Mouse (Mus musculus) kidney, embryonic 14.5 days (tissue): ENCODE results near the gene Map3k7cl. TPM values are rescaled to one million over a fixed set of nuclear protein-coding genes. Genes with fewer than 3 reads are reported as not detected.

Experiments used
- ATAC-seq: fragments of 200-750 bp; cut with Nextera tagmentation; 2 replicates; pipeline ENCODE4 v1.8.0; 2017; ENCODE audit warnings: moderate number of reproducible peaks, mild to moderate bottlenecking, moderate TSS enrichment, moderate library complexity; ENCODE audit not compliant: low FRiP score, low TSS enrichment
- H3K27ac ChIP-seq: fragments of 300-500 bp; sonication (generic); 2 replicates; pipeline ENCODE4 v1.5.1; 2014; ENCODE audit warnings: low read depth, mild to moderate bottlenecking, low read length, moderate library complexity, mixed read lengths
- H3K27me3 ChIP-seq: fragments of 300-500 bp; sonication (generic); 2 replicates; pipeline ENCODE4 v1.6.1; 2014; ENCODE audit warnings: mild to moderate bottlenecking, low read length; ENCODE audit not compliant: control insufficient read depth, insufficient read depth
- H3K36me3 ChIP-seq: fragments of 300-500 bp; sonication (generic); 2 replicates; pipeline ENCODE4 v1.6.1; 2014; ENCODE audit warnings: low read length, mixed read lengths; ENCODE audit not compliant: control insufficient read depth, insufficient read depth
- H3K4me1 ChIP-seq: fragments of 300-500 bp; sonication (generic); 2 replicates; pipeline ENCODE4 v1.6.1; 2014; ENCODE audit warnings: low read length, mixed read lengths; ENCODE audit not compliant: control insufficient read depth, insufficient read depth
- H3K4me2 ChIP-seq: fragments of 300-500 bp; sonication (generic); replicated peaks from 2 replicates; pipeline ENCODE4 v1.6.1; 2014; ENCODE audit warnings: low read depth, mild to moderate bottlenecking, low read length
- H3K4me3 ChIP-seq: fragments of 300-500 bp; sonication (generic); 2 replicates; pipeline ENCODE4 v1.5.1; 2014; ENCODE audit warnings: mild to moderate bottlenecking, low read length
- H3K9ac ChIP-seq: fragments of 300-500 bp; sonication (generic); 2 replicates; pipeline ENCODE4 v1.6.1; 2014; ENCODE audit warnings: low read depth, mild to moderate bottlenecking, low read length, moderate library complexity
- H3K9me3 ChIP-seq: fragments of 300-500 bp; sonication (generic); 2 replicates; pipeline ENCODE4 v1.6.1; 2016; ENCODE audit warnings: low read length; ENCODE audit not compliant: control insufficient read depth
- WGBS: fragments of 180-500 bp; shearing (Covaris S2); extraction: QIAGEN DNeasy Blood & Tissue Kit; methylation state at CpG from one replicate; pipeline ENCODE4 v1.1.7; 2014; 5-methylcytosine and 5-hydroxymethylcytosine counted together
- polyA plus RNA-seq: library from polyadenylated mRNA; unstranded; fragments of >200 nt; fragmentation: Nextera tagmentation; extraction: Ambion mirVana; gene quantifications from 2 replicates; pipeline ENCODE4 v1.2.1, GENCODE M21; 2014

Map3k7cl gene
- polyA plus RNA-seq, 1 experiment from 2014 or later: 1.4 TPM

- 84% methylated on average over 6 of the region's 6 CpGs for WGBS
- Histone ChIP-seq H3K36me3 (no peaks in the 10 kb centered on the region), H3K4me3 (no peak overlapping the region)
These were observed 10.4 kb downstream of the Map3k7cl start for GRCm38 (mm10) chr16:87563524-87563923.

GRCm38 (mm10) chr16:87564564-87564963 is 11.4 kb downstream of the Map3k7cl start:
- no peak overlapping the region for H3K4me2 ChIP-seq
- H3K9me3 ChIP-seq: no peaks in the 10 kb centered on the region
- WGBS: 71% methylated on average over 3 of the region's 3 CpGs
- no peak for ATAC-seq
- no peak overlapping the region for H3K4me3 ChIP-seq
- no peak overlapping the region for H3K9ac ChIP-seq
- H3K36me3 ChIP-seq: no peaks in the 10 kb centered on the region
- H3K27ac ChIP-seq: no peak overlapping the region
- no peaks in the 10 kb centered on the region for H3K27me3 ChIP-seq
- no peaks in the 10 kb centered on the region for H3K4me1 ChIP-seq

More at GRCm38 (mm10) chr16:87563524-87563923, 10.4 kb downstream of the Map3k7cl start:
- H3K9ac ChIP-seq: no peak overlapping the region
- no peaks in the 10 kb centered on the region for H3K27me3 ChIP-seq
- no peaks in the 10 kb centered on the region for H3K4me1 ChIP-seq
- no peak overlapping the region for H3K4me2 ChIP-seq
- no peak for ATAC-seq
- no peak overlapping the region for H3K27ac ChIP-seq
- no peaks in the 10 kb centered on the region for H3K9me3 ChIP-seq

GRCm38 (mm10) chr16:87567572-87567971 is 14.4 kb downstream of the Map3k7cl start:
- no peak overlapping the region for H3K9ac ChIP-seq
- no peak overlapping the region for H3K27ac ChIP-seq
- H3K36me3 ChIP-seq: no peaks in the 10 kb centered on the region
- H3K4me3 ChIP-seq: no peak overlapping the region
- no peak overlapping the region for H3K4me2 ChIP-seq
- no peaks in the 10 kb centered on the region for H3K27me3 ChIP-seq
- ATAC-seq: no peak
- H3K4me1 ChIP-seq: no peaks in the 10 kb centered on the region
- 87% methylated on average over 13 of the region's 13 CpGs for WGBS
- no peaks in the 10 kb centered on the region for H3K9me3 ChIP-seq

- H3K36me3 ChIP-seq: no peaks in the 10 kb centered on the region
- H3K9me3 ChIP-seq: no peaks in the 10 kb centered on the region
- no peak overlapping the region for H3K4me3 ChIP-seq
- ATAC-seq: no peak
- no peak overlapping the region for H3K9ac ChIP-seq
- H3K4me2 ChIP-seq: no peak overlapping the region
- 79% methylated on average over 7 of the region's 7 CpGs for WGBS
- H3K4me1 ChIP-seq: no peaks in the 10 kb centered on the region
- H3K27ac ChIP-seq: no peak overlapping the region
- no peaks in the 10 kb centered on the region for H3K27me3 ChIP-seq
These were observed 15.1 kb downstream of the Map3k7cl start for GRCm38 (mm10) chr16:87568241-87568640.

- Histone ChIP-seq H3K27ac (no peak overlapping the region), H3K9me3 (no peaks in the 10 kb centered on the region), H3K4me1 (no peaks in the 10 kb centered on the region), H3K4me3 (no peak overlapping the region), H3K4me2 (no peak overlapping the region), H3K36me3 (no peaks in the 10 kb centered on the region), H3K27me3 (no peaks in the 10 kb centered on the region), H3K9ac (no peak overlapping the region)
- no peak for ATAC-seq
- 88% methylated on average over 7 of the region's 7 CpGs for WGBS
These were observed 16.5 kb downstream of the Map3k7cl start for GRCm38 (mm10) chr16:87569576-87570105.

GRCm38 (mm10) chr16:87570334-87570733 is 17.2 kb downstream of the Map3k7cl start:
- H3K4me1 ChIP-seq: no peaks in the 10 kb centered on the region
- ATAC-seq: no peak
- no peaks in the 10 kb centered on the region for H3K36me3 ChIP-seq
- 31% methylated on average over 7 of the region's 7 CpGs for WGBS
- no peak overlapping the region for H3K9ac ChIP-seq
- H3K9me3 ChIP-seq: no peaks in the 10 kb centered on the region
- H3K27me3 ChIP-seq: no peaks in the 10 kb centered on the region
- no peak overlapping the region for H3K4me2 ChIP-seq
- no peak overlapping the region for H3K4me3 ChIP-seq
- H3K27ac ChIP-seq: no peak overlapping the region

GRCm38 (mm10) chr16:87573409-87573808 is 20.3 kb downstream of the Map3k7cl start:
- no peaks in the 10 kb centered on the region for H3K9me3 ChIP-seq
- WGBS: 48% methylated on average over 5 of the region's 5 CpGs
- H3K4me3 ChIP-seq: no peak overlapping the region
- no peaks in the 10 kb centered on the region for H3K27me3 ChIP-seq
- no peak overlapping the region for H3K27ac ChIP-seq
- H3K36me3 ChIP-seq: no peaks in the 10 kb centered on the region
- H3K4me1 ChIP-seq: peaks cover 5% of the 10 kb centered on the region; the same call in 1 of the 2 replicates
- no peak overlapping the region for H3K9ac ChIP-seq
- H3K4me2 ChIP-seq: no peak overlapping the region
- ATAC-seq: no peak

- ATAC-seq: no peak
- 62% methylated on average over 5 of the region's 5 CpGs for WGBS
- Histone ChIP-seq H3K4me1 (peaks cover 5% of the 10 kb centered on the region; the same call in 1 of the 2 replicates), H3K36me3 (no peaks in the 10 kb centered on the region), H3K4me2 (no peak overlapping the region), H3K9me3 (no peaks in the 10 kb centered on the region), H3K9ac (no peak overlapping the region), H3K27me3 (no peaks in the 10 kb centered on the region), H3K27ac (no peak overlapping the region), H3K4me3 (no peak overlapping the region)
These were observed 21.0 kb downstream of the Map3k7cl start for GRCm38 (mm10) chr16:87574160-87574559.

GRCm38 (mm10) chr16:87575600-87575999 is 22.5 kb downstream of the Map3k7cl start:
- Histone ChIP-seq H3K9me3 (no peaks in the 10 kb centered on the region), H3K4me2 (0 out of 2 replicates have a peak overlapping the region, but pooled peaks have one; percentile 6), H3K4me1 (peaks cover 5% of the 10 kb centered on the region; the same call in 1 of the 2 replicates), H3K9ac (no peak overlapping the region), H3K4me3 (no peak overlapping the region), H3K36me3 (no peaks in the 10 kb centered on the region), H3K27me3 (no peaks in the 10 kb centered on the region), H3K27ac (no peak overlapping the region)
- ATAC-seq: peak; percentile 56
- WGBS: 56% methylated on average over 10 of the region's 10 CpGs
